Mouse (Mus musculus): ENCODE results near the gene Gm49325. TPM values are rescaled to one million over a fixed set of nuclear protein-coding genes. Genes with fewer than 3 reads are reported as not detected.
"Not testable (repeated sequence)": the region's sequence is repeated elsewhere in the genome, so short reads cannot be mapped to it uniquely, and the experiment has no call there.

The Gm49325 gene
- total and polyA plus RNA-seq, 3 experiments, result not detected

DNA sequence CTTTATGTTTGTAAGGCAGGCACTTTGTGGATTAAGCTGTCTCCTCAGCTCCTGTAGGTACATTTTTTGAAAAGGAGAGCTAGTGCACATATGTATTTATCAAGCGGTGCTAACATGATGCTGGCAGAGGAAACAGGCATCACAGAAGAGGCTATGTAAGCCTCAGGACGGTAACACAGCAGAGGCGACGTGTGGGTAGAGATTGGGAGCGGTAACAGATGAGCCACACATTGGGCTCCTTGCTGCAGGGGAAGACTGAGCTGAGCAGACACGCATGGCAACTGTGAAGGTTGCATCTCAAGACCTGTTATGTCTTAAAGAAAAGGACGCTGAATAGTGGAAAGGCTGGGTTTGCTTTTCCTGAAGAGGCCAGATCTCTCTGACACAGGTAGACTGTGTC lies 77.0 kb downstream of the Gm49325 start:
- peaks cover 3% of the 10 kb centered on the region; the same call in 1 of the 2 replicates for H3K4me1 ChIP-seq (ENCODE audit: insufficient read depth, low read depth, low read length)
- H3K36me3 ChIP-seq (replicated peaks), result no peaks in the 10 kb centered on the region
- TF ChIP-seq GATA1 (IDR thresholded peaks at IDR 0.05; ENCODE audit: borderline replicate concordance, low read length), result no peak
- no peak for TF ChIP-seq POLR2AphosphoS5 (IDR thresholded peaks at IDR 0.05; ENCODE audit: insufficient replicate concordance, low read depth, low read length)
- TF ChIP-seq TAL1 (conservative IDR thresholded peaks at IDR 0.05; ENCODE audit: low read depth, low read length), result no peak
- TF ChIP-seq CTCF (IDR thresholded peaks at IDR 0.05; ENCODE audit: low read depth, low read length), result no peak
- TF ChIP-seq GATA2 (IDR thresholded peaks at IDR 0.05; ENCODE audit: borderline replicate concordance, low read depth, low read length), result no peak
- no peak overlapping the region for H3K4me3 ChIP-seq (ENCODE audit: low read depth, low read length)
- ATAC-seq (ENCODE audit: extremely low read depth, insufficient number of reproducible peaks, low FRiP score, poor library complexity, severe bottlenecking) (no peak), DNase-seq (ENCODE audit: low spot score) (no peak)
- H3K9me3 ChIP-seq (replicated peaks), result no peaks in the 10 kb centered on the region
- peaks cover 52% of the 10 kb centered on the region for H3K27me3 ChIP-seq (ENCODE audit: insufficient read depth, low read length)

DNA sequence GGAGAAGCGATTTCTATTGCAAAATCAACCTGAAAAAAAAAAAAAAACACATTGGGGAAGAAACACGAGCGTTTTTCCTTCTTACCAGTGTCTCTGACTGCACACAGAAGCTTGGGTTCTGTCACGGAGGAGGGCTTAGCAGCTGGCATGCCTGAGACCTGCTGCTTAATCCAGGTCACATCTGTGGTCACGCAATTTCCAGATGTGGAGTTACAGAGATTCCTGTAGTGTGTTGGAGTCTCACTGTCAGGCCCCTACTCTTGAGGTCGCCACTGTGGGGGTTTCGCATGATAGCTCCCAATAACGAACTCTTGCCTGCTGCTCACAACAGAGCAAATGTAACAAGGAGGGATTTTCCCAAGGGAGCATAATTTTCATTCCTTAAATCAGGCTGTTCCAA lies 78.2 kb downstream of the Gm49325 start:
- H3K4me3 ChIP-seq (ENCODE audit: low read depth, low read length), result no peak overlapping the region
- H3K4me1 ChIP-seq (ENCODE audit: insufficient read depth, low read depth, low read length), result peaks cover under 1% of the 10 kb centered on the region; the same call in 1 of the 2 replicates
- DNase-seq (ENCODE audit: low spot score) (no peak), ATAC-seq (ENCODE audit: extremely low read depth, insufficient number of reproducible peaks, low FRiP score, poor library complexity, severe bottlenecking) (no peak)
- H3K36me3 ChIP-seq (replicated peaks), result no peaks in the 10 kb centered on the region
- H3K9me3 ChIP-seq (replicated peaks), result no peaks in the 10 kb centered on the region
- TF ChIP-seq TAL1 (conservative IDR thresholded peaks at IDR 0.05; ENCODE audit: low read depth, low read length), result no peak
- TF ChIP-seq POLR2AphosphoS5 (IDR thresholded peaks at IDR 0.05; ENCODE audit: insufficient replicate concordance, low read depth, low read length), result no peak
- TF ChIP-seq GATA1 (IDR thresholded peaks at IDR 0.05; ENCODE audit: borderline replicate concordance, low read length), result no peak
- TF ChIP-seq CTCF (IDR thresholded peaks at IDR 0.05; ENCODE audit: low read depth, low read length), result no peak
- no peak for TF ChIP-seq GATA2 (IDR thresholded peaks at IDR 0.05; ENCODE audit: borderline replicate concordance, low read depth, low read length)
- peaks cover 56% of the 10 kb centered on the region for H3K27me3 ChIP-seq (ENCODE audit: insufficient read depth, low read length)

DNA sequence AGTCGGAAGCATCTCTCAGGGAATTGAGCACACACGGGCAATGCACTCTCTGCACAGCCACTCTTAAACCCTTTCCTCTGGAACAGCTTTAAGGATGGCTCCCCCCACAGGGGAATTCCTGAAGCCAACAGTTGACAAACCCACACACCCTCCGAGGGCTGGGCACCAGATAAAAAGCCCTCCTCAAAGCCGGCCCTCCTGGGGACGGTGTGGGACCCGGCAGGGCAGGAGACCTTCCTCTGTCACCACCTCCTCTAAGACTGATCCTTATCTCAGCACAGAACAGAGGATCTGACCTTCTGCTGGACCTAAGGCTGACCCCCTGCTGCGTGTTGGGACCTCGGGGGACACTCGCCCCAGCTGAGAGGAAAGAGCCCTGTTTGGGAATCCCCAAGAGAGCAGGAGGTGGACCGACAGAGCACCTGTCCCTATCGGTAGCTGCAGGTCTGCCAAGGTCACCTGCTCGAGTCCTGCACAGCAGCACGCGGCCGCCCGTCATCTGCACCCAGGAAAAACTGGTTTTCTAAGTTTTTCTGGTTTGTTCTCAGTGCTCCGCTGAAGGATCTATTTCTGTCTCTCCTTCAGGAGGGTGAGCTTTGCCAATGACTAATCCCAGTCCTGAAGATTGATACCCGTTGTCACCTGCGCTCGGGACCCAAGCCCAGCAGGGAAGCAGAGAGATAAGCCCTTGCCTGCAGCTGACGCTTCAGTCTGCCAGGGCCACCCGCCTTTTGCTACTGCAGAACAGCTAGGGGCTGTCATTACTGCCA lies 80.1 kb downstream of the Gm49325 start, which contains the start of gene Tspear:
Tspear (plus strand) TSS at position 675 of the 770 bp plus-strand sequence.
- no peaks in the 10 kb centered on the region; the same call in none of the 2 replicates for H3K4me1 ChIP-seq (ENCODE audit: insufficient read depth, low read depth, low read length)
- no peak for DNase-seq (ENCODE audit: low spot score)
- no peaks in the 10 kb centered on the region for H3K9me3 ChIP-seq (replicated peaks)
- no peak for ATAC-seq (ENCODE audit: extremely low read depth, insufficient number of reproducible peaks, low FRiP score, poor library complexity, severe bottlenecking)
- H3K36me3 ChIP-seq (replicated peaks), result no peaks in the 10 kb centered on the region
- no peak within 1 kb of the TSS for H3K4me3 ChIP-seq (ENCODE audit: low read depth, low read length)
- no peak for TF ChIP-seq GATA2 (IDR thresholded peaks at IDR 0.05; ENCODE audit: borderline replicate concordance, low read depth, low read length)
- TF ChIP-seq GATA1 (IDR thresholded peaks at IDR 0.05; ENCODE audit: borderline replicate concordance, low read length), result no peak
- TF ChIP-seq TAL1 (conservative IDR thresholded peaks at IDR 0.05; ENCODE audit: low read depth, low read length), result no peak
- TF ChIP-seq CTCF (IDR thresholded peaks at IDR 0.05; ENCODE audit: low read depth, low read length), result no peak
- no peak for TF ChIP-seq POLR2AphosphoS5 (IDR thresholded peaks at IDR 0.05; ENCODE audit: insufficient replicate concordance, low read depth, low read length)
- peaks cover 67% of the 10 kb centered on the region for H3K27me3 ChIP-seq (ENCODE audit: insufficient read depth, low read length)

DNA sequence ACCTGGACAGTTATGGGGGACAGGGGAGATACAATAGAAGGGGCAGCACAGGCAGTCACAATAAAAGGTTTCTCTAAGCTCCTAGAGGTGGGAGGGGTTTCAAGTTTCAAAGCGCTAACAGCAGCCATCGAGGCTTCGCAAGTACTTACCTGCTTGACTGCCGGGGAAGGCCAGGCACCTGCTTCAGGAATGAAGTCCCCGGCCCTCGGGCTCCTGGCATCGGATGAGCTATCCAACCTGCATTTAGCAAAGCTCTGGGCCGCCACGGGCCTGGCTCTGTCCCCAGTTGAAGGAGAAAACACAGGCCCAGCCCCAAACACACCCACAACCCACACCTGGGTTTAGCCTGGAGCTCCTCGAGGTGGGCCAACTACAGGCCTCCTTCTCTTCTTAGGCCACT lies 81.0 kb downstream of the Gm49325 start:
- no peak for TF ChIP-seq TAL1 (conservative IDR thresholded peaks at IDR 0.05; ENCODE audit: low read depth, low read length)
- no peak for TF ChIP-seq GATA2 (IDR thresholded peaks at IDR 0.05; ENCODE audit: borderline replicate concordance, low read depth, low read length)
- no peak for TF ChIP-seq GATA1 (IDR thresholded peaks at IDR 0.05; ENCODE audit: borderline replicate concordance, low read length)
- TF ChIP-seq POLR2AphosphoS5 (IDR thresholded peaks at IDR 0.05; ENCODE audit: insufficient replicate concordance, low read depth, low read length), result no peak
- no peak for TF ChIP-seq CTCF (IDR thresholded peaks at IDR 0.05; ENCODE audit: low read depth, low read length)
- H3K4me3 ChIP-seq (ENCODE audit: low read depth, low read length), result no peak overlapping the region
- peaks cover 74% of the 10 kb centered on the region for H3K27me3 ChIP-seq (ENCODE audit: insufficient read depth, low read length)
- ATAC-seq (ENCODE audit: extremely low read depth, insufficient number of reproducible peaks, low FRiP score, poor library complexity, severe bottlenecking) (no peak), DNase-seq (ENCODE audit: low spot score) (no peak)
- H3K4me1 ChIP-seq (ENCODE audit: insufficient read depth, low read depth, low read length), result no peaks in the 10 kb centered on the region; the same call in none of the 2 replicates
- no peaks in the 10 kb centered on the region for H3K36me3 ChIP-seq (replicated peaks)
- H3K9me3 ChIP-seq (replicated peaks), result no peaks in the 10 kb centered on the region

DNA sequence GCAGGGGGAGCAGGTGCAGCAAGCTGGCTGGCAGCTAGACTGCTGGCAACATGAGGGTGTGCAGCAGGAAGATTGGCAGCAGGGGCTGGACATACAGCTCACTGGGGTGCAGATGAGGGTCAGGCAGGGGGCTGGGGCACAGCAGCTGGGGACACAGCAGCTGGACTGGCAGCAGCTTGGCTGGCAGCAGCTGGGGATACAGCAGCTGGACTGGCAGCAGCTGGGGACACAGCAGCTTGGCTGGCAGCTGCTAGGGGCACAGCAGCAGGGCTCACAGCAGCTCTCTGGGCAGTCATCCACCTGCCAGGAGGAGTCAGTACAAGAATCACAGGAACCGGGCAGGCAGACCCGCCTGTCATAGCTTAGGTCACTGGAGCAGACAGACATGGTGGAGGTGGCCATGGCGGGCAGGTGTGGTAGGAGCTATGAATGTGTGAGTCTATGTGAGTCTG lies 84.4 kb downstream of the Gm49325 start, which contains the start of gene Gm19402:
Gm19402 (minus strand) TSS at position 402 of the 452 bp plus-strand sequence.
- not testable (repeated sequence) for H3K4me3 ChIP-seq (ENCODE audit: low read depth, low read length); H3K9me3 ChIP-seq (replicated peaks); ATAC-seq (ENCODE audit: extremely low read depth, insufficient number of reproducible peaks, low FRiP score, poor library complexity, severe bottlenecking); H3K36me3 ChIP-seq (replicated peaks); H3K4me1 ChIP-seq (ENCODE audit: insufficient read depth, low read depth, low read length); DNase-seq (ENCODE audit: low spot score)
- H3K27me3 ChIP-seq (ENCODE audit: insufficient read depth, low read length), result peaks cover 66% of the 10 kb centered on the region

Other genes with a start within 250 kb of the Gm49325 start
Only the 20 nearest of the 29 such genes appear.
- 13.0 and 14.5 TPM in 2 replicates for gene Fam207a, start 90.4 kb upstream of the Gm49325 start, total RNA-seq (2014; fragmentation: Nextera tagmentation)
- 31.1 and 39.4 TPM in 2 replicates for gene Fam207a, start 90.4 kb upstream of the Gm49325 start, total RNA-seq (2017)
- 122 and 191 TPM in 2 replicates for gene Fam207a, start 90.4 kb upstream of the Gm49325 start, polyA plus RNA-seq (2012)
- 39.6 and 51.8 TPM in 2 replicates for gene Itgb2, start 75.9 kb upstream of the Gm49325 start, total RNA-seq (2014; fragmentation: Nextera tagmentation)
- 49.1 and 49.2 TPM in 2 replicates for gene Itgb2, start 75.9 kb upstream of the Gm49325 start, total RNA-seq (2017)
- 8.5 and 20.0 TPM in 2 replicates for gene Itgb2, start 75.9 kb upstream of the Gm49325 start, polyA plus RNA-seq (2012)
- 133 and 140 TPM in 2 replicates for gene Pttg1ip, start 24.5 kb upstream of the Gm49325 start, total RNA-seq (2014; fragmentation: Nextera tagmentation)
- gene Pttg1ip, start 24.5 kb upstream of the Gm49325 start, total RNA-seq (2017), result 111 and 115 TPM in 2 replicates
- gene Pttg1ip, start 24.5 kb upstream of the Gm49325 start, polyA plus RNA-seq (2012), result 106 and 128 TPM in 2 replicates
- gene Sumo3, start 100 bp upstream of the Gm49325 start, total RNA-seq (2014; fragmentation: Nextera tagmentation), result 32.6 and 35.3 TPM in 2 replicates
- 96.3 and 115 TPM in 2 replicates for gene Sumo3, start 100 bp upstream of the Gm49325 start, total RNA-seq (2017)
- gene Sumo3, start 100 bp upstream of the Gm49325 start, polyA plus RNA-seq (2012), result 130 and 160 TPM in 2 replicates
- 18.4 and 24.5 TPM in 2 replicates for gene Ube2g2, start 16.1 kb downstream of the Gm49325 start, total RNA-seq (2014; fragmentation: Nextera tagmentation)
- 20.7 and 23.4 TPM in 2 replicates for gene Ube2g2, start 16.1 kb downstream of the Gm49325 start, total RNA-seq (2017)
- gene Ube2g2, start 16.1 kb downstream of the Gm49325 start, polyA plus RNA-seq (2012), result 26.0 and 35.0 TPM in 2 replicates
- not detected in 2 replicates for gene Tspear, start 80.4 kb downstream of the Gm49325 start, total RNA-seq (2014; fragmentation: Nextera tagmentation)
- gene Tspear, start 80.4 kb downstream of the Gm49325 start, total RNA-seq (2017), result not detected in 2 replicates
- not detected in 2 replicates for gene Tspear, start 80.4 kb downstream of the Gm49325 start, polyA plus RNA-seq (2012)
- not detected in 2 replicates for gene Gm19402, start 84.6 kb downstream of the Gm49325 start, total RNA-seq (2014; fragmentation: Nextera tagmentation)
- gene Gm19402, start 84.6 kb downstream of the Gm49325 start, total RNA-seq (2017), result not detected in 2 replicates
- not detected in 2 replicates for gene Gm19402, start 84.6 kb downstream of the Gm49325 start, polyA plus RNA-seq (2012)
- gene Gm9508, start 91.0 kb downstream of the Gm49325 start, total RNA-seq (2014; fragmentation: Nextera tagmentation), result not detected in 2 replicates
- not detected in 2 replicates for gene Gm9508, start 91.0 kb downstream of the Gm49325 start, total RNA-seq (2017)
- gene Gm9508, start 91.0 kb downstream of the Gm49325 start, polyA plus RNA-seq (2012), result not detected in 2 replicates
- not detected in 2 replicates for gene Gm10272, start 100.4 kb downstream of the Gm49325 start, total RNA-seq (2014; fragmentation: Nextera tagmentation)
- gene Gm10272, start 100.4 kb downstream of the Gm49325 start, total RNA-seq (2017), result not detected in 2 replicates
- gene Gm10272, start 100.4 kb downstream of the Gm49325 start, polyA plus RNA-seq (2012), result not detected in 2 replicates
- gene Gm10024, start 105.3 kb downstream of the Gm49325 start, total RNA-seq (2014; fragmentation: Nextera tagmentation), result not detected in 2 replicates
- gene Gm10024, start 105.3 kb downstream of the Gm49325 start, total RNA-seq (2017), result not detected in 2 replicates
- not detected in 2 replicates for gene Gm10024, start 105.3 kb downstream of the Gm49325 start, polyA plus RNA-seq (2012)
- not detected in 2 replicates for gene Gm10142, start 109.6 kb downstream of the Gm49325 start, total RNA-seq (2014; fragmentation: Nextera tagmentation)
- not detected in 2 replicates for gene Gm10142, start 109.6 kb downstream of the Gm49325 start, total RNA-seq (2017)
- not detected in 2 replicates for gene Gm10142, start 109.6 kb downstream of the Gm49325 start, polyA plus RNA-seq (2012)
- gene Krtap12-1, start 114.4 kb downstream of the Gm49325 start, total RNA-seq (2014; fragmentation: Nextera tagmentation), result not detected in 2 replicates
- gene Krtap12-1, start 114.4 kb downstream of the Gm49325 start, total RNA-seq (2017), result not detected in 2 replicates
- gene Krtap12-1, start 114.4 kb downstream of the Gm49325 start, polyA plus RNA-seq (2012), result not detected in 2 replicates
- gene Gm10100, start 120.3 kb downstream of the Gm49325 start, total RNA-seq (2014; fragmentation: Nextera tagmentation), result not detected in 2 replicates
- not detected in 2 replicates for gene Gm10100, start 120.3 kb downstream of the Gm49325 start, total RNA-seq (2017)
- gene Gm10100, start 120.3 kb downstream of the Gm49325 start, polyA plus RNA-seq (2012), result not detected in 2 replicates
- gene Gm18596, start 136.4 kb downstream of the Gm49325 start, total RNA-seq (2014; fragmentation: Nextera tagmentation), result not detected in 2 replicates
- not detected in 2 replicates for gene Gm18596, start 136.4 kb downstream of the Gm49325 start, total RNA-seq (2017)
- not detected in 2 replicates for gene Gm18596, start 136.4 kb downstream of the Gm49325 start, polyA plus RNA-seq (2012)
- gene Gm9736, start 145.2 kb downstream of the Gm49325 start, total RNA-seq (2014; fragmentation: Nextera tagmentation), result not detected in 2 replicates
- 0.22 TPM in 1 of 2 replicates, not detected in the other for gene Gm9736, start 145.2 kb downstream of the Gm49325 start, total RNA-seq (2017)
- not detected in 2 replicates for gene Gm9736, start 145.2 kb downstream of the Gm49325 start, polyA plus RNA-seq (2012)
- not detected in 2 replicates for gene Gm3233, start 153.5 kb downstream of the Gm49325 start, total RNA-seq (2014; fragmentation: Nextera tagmentation)
- 0.33 TPM in 1 of 2 replicates, not detected in the other for gene Gm3233, start 153.5 kb downstream of the Gm49325 start, total RNA-seq (2017)
- gene Gm3233, start 153.5 kb downstream of the Gm49325 start, polyA plus RNA-seq (2012), result not detected in 2 replicates
- gene Gm3238, start 165.1 kb downstream of the Gm49325 start, total RNA-seq (2014; fragmentation: Nextera tagmentation), result not detected in 2 replicates
- 0.22 TPM in 1 of 2 replicates, not detected in the other for gene Gm3238, start 165.1 kb downstream of the Gm49325 start, total RNA-seq (2017)
- not detected in 2 replicates for gene Gm3238, start 165.1 kb downstream of the Gm49325 start, polyA plus RNA-seq (2012)
- gene Gm7138, start 170.7 kb downstream of the Gm49325 start, total RNA-seq (2014; fragmentation: Nextera tagmentation), result not detected in 2 replicates
- 0.33 TPM in 1 of 2 replicates, not detected in the other for gene Gm7138, start 170.7 kb downstream of the Gm49325 start, total RNA-seq (2017)
- gene Gm7138, start 170.7 kb downstream of the Gm49325 start, polyA plus RNA-seq (2012), result not detected in 2 replicates
- gene Gm3250, start 176.3 kb downstream of the Gm49325 start, total RNA-seq (2014; fragmentation: Nextera tagmentation), result not detected in 2 replicates
- gene Gm3250, start 176.3 kb downstream of the Gm49325 start, total RNA-seq (2017), result not detected in 2 replicates
- not detected in 2 replicates for gene Gm3250, start 176.3 kb downstream of the Gm49325 start, polyA plus RNA-seq (2012)
- gene Gm7137, start 182.0 kb downstream of the Gm49325 start, total RNA-seq (2014; fragmentation: Nextera tagmentation), result not detected in 2 replicates
- not detected in 2 replicates for gene Gm7137, start 182.0 kb downstream of the Gm49325 start, total RNA-seq (2017)
- not detected in 2 replicates for gene Gm7137, start 182.0 kb downstream of the Gm49325 start, polyA plus RNA-seq (2012)

All from G1E (cell line).